Mouse (Mus musculus) hematopoietic stem cell, adult 5-6 weeks (primary cell): ENCODE results near the gene St3gal2. TPM values are rescaled to one million over a fixed set of nuclear protein-coding genes. Genes with fewer than 3 reads are reported as not detected.
"Not testable (repeated sequence)": the region's sequence is repeated elsewhere in the genome, so short reads cannot be mapped to it uniquely, and the experiment has no call there.

Source experiments
- ATAC-seq, 2 experiments: fragments of 125-278 bp in 1 of 2; replicated peaks in 1 of 2; 2 replicates each; pipeline ENCODE4 v1.8.0; 2016 to 2017; ENCODE audit warnings: inconsistent platforms in 2 of 2, mild to moderate bottlenecking in 2 of 2, moderate number of reproducible peaks in 2 of 2, low read depth in 1 of 2, moderate TSS enrichment in 1 of 2; ENCODE audit not compliant: low FRiP score in 2 of 2, poor library complexity in 2 of 2, severe bottlenecking in 2 of 2, insufficient read depth in 1 of 2, low TSS enrichment in 1 of 2
- total RNA-seq: library from RNA; stranded (forward); fragments of 172-1452, 232-1000 nt; gene quantifications from 2 replicates; pipeline ENCODE4 v1.2.3, GENCODE M21; 2017

The St3gal2 gene
- total RNA-seq, 1 experiment from 2014 or later = 7.1 TPM

- ATAC-seq = no peak
Observed at GRCm38 (mm10) chr8:110932444-110932843, 12.7 kb downstream of the St3gal2 start.

- no peak for ATAC-seq
Observed at GRCm38 (mm10) chr8:110933272-110933671, 13.6 kb downstream of the St3gal2 start.

GRCm38 (mm10) chr8:110936217-110936616 is 16.5 kb downstream of the St3gal2 start:
- no peak for ATAC-seq

GRCm38 (mm10) chr8:110938882-110939589 is 19.3 kb downstream of the St3gal2 start:
- ATAC-seq = peak; percentile 90 to 91

GRCm38 (mm10) chr8:110940682-110941452 is 21.1 kb downstream of the St3gal2 start:
- no peak for ATAC-seq

GRCm38 (mm10) chr8:110941453-110941948 is 21.8 kb downstream of the St3gal2 start:
- no peak for ATAC-seq

- peak; percentile 64 to 84 for ATAC-seq
Observed at GRCm38 (mm10) chr8:110944276-110944876, 24.7 kb downstream of the St3gal2 start.

- ATAC-seq = no peak
Observed at GRCm38 (mm10) chr8:110945716-110946115, 26.0 kb downstream of the St3gal2 start.

GRCm38 (mm10) chr8:110950065-110950484 is 30.4 kb downstream of the St3gal2 start:
- ATAC-seq = peak; percentile 27 to 38; a peak in 1 of 4 replicates

- ATAC-seq = no peak
Observed at GRCm38 (mm10) chr8:110954776-110955175, 35.1 kb downstream of the St3gal2 start.

- no peak for ATAC-seq
Observed at GRCm38 (mm10) chr8:110956619-110957450, 37.1 kb downstream of the St3gal2 start.

- ATAC-seq = no peak
Observed at GRCm38 (mm10) chr8:110957471-110957870, 37.7 kb downstream of the St3gal2 start.

GRCm38 (mm10) chr8:110958135-110958534 is 38.4 kb downstream of the St3gal2 start:
- no peak for ATAC-seq

- not testable (repeated sequence) for ATAC-seq
Observed at GRCm38 (mm10) chr8:110958553-110958952, 38.8 kb downstream of the St3gal2 start.

GRCm38 (mm10) chr8:110959071-110959780 is 39.5 kb downstream of the St3gal2 start:
- no peak for ATAC-seq

- ATAC-seq = no peak
Observed at GRCm38 (mm10) chr8:110959906-110960305, 40.2 kb downstream of the St3gal2 start.

GRCm38 (mm10) chr8:110963051-110963450 is 43.3 kb downstream of the St3gal2 start:
- no peak for ATAC-seq
